Mouse (Mus musculus): ENCODE data around the gene Cysrt1.
"Not testable (repeated sequence)": the region's sequence is repeated elsewhere in the genome, so short reads cannot be mapped to it uniquely, and the experiment has no call there.

Gene Cysrt1

DNA sequence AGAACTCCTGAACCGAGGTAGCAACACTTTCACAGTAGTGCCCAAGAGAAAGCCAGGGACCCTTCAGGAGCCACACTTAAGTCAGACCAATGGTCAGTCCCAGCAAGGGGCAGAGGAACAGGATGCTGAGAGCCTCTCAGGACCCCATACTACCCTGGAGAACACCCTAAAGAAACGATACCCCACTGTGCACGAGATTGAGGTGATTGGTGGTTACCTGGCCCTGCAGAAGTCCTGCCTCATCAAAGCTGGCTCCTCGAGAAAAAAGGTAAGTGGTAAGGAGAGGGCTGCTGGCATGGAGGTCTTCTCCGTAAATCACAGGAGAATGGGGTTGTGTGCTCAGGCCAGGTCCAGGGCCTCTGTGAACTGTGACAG, 22.0 kb upstream of the Cysrt1 start:
- DNase-seq = peak; percentile 69

DNA sequence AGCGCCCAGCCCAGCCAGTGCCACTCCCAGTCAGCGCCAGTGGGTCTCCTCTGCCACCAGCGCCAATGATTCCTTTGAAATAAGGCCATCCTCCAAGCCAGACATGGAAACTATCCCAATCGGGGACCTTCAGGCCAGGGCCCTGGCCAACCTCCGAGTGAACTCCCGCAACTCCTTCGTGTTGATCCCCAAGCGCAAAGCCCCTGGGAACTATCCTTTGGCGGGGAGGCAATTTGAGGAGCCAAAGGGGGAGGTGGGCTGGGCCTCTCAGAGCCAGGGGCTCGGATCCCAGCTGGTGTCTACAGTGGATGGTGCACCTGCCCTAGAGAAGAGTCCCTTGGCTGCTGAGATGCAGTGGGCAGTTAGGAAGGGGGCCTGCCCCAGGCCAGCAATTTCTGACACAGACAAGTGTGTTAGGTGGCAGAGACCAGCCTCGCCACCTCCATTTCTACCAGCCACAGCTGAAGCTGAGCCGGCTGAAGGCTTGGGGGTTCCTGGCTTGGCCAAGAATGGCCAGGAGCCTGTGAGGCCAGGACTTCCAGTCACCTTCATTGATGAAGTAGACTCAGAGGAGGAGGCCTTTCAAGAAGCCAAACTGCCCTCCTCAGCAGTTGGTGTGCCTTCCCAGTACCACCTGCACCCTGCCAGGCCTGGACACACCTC, 21.5 kb upstream of the Cysrt1 start:
- DNase-seq = peak; percentile 76

GRCm38 (mm10) chr2:25262795-25263622, 20.8 kb upstream of the Cysrt1 start:
- peak; percentile 85 for DNase-seq

DNA sequence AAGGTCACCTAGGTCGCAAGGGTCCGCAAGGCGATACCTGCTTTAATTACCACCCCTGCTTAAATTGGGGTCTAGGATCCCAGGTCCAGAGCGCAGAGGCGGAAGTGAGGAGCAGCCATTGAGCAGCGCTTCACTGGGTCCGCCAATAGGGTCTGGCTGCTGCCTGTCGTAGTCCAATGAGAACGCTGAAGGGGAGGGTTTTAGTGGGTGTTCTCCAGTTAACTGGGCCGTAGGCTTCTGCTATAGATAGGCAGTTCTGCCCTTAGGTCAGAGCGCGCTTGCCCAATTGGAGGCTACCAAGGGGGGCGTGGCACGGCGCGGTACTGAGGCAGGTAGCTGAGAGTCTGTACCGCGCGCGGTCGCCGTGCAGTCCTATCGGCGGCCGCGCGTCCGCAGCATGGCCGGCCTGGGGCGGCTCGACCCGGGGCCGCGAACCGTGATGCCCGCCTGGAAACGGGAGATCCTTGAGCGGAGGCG, 20.1 kb upstream of the Cysrt1 start, which contains the start of gene Tprn:
Gene Tprn, plus strand, starts transcription at position 328 of the 477 bp plus-strand sequence.
- peak; percentile 98 for DNase-seq

GRCm38 (mm10) chr2:25261870-25262269, 19.6 kb upstream of the Cysrt1 start:
- no peak for DNase-seq

GRCm38 (mm10) chr2:25258887-25259286, 16.6 kb upstream of the Cysrt1 start:
- no peak for DNase-seq

- not testable (repeated sequence) for DNase-seq
Measured at GRCm38 (mm10) chr2:25257250-25257649, 15.0 kb upstream of the Cysrt1 start.

DNA sequence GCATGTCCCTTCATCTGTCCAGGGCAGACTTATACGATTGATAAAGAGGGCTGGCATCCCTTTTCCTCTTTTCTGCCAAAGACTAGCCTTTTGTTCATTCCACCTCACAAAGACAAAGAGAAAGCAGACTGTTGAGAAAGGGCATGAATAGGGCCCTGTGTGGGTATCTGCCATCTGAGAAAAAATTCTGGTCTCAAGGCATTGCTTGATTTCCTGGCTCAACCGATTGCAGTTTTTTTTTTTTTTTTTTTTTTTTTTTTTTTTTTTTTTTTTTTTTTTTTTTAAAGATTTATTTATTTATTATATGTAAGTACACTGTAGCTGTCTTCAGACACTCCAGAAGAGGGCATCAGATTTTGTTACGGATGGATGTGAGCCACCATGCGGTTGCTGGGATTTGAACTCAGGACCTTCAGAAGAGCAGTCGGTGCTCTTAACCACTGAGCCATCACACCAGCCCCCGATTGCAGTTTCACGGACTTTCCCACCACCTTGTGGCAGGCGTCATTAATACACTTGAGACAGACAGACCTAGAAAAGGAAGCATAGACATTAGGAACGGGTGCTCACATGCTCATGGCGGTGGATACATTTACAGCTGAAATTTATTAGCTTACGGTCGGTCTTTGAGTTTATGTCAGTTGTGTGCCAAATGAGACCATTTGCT, 14.3 kb upstream of the Cysrt1 start:
- not testable (repeated sequence) for DNase-seq

- peak; percentile 82 for DNase-seq
Measured at GRCm38 (mm10) chr2:25255284-25255779, 13.1 kb upstream of the Cysrt1 start, which contains the start of gene Tmem203. TSS of gene Tmem203 (plus strand) at chr2:25255439.

DNA sequence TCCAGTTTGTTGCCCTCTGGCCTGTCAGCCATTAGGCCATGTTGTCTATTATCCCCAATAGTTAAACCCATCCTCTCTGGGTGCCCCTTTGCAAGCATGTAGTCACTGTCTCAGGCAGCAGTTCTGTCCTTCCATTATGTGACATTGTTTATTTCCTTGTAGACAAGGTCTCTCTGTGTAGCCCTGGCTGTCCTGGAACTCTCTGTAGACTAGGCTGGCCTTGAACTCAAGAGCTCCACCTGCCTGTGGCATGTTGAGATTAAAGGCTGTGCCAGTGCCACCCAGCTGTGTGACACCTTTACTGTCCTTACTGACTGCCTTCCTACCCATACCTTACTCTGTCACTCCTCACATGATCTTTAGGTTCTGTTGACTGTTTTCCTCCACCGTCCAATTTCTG, 10.1 kb upstream of the Cysrt1 start:
- DNase-seq = no peak

- peak; percentile 77 for DNase-seq
Measured at GRCm38 (mm10) chr2:25246183-25247072, 4.2 kb upstream of the Cysrt1 start, which contains the start of gene AL732309.1. TSS of gene AL732309.1 (minus strand) at chr2:25246863.

GRCm38 (mm10) chr2:25244144-25244543, 1.9 kb upstream of the Cysrt1 start:
- no peak for DNase-seq

DNA sequence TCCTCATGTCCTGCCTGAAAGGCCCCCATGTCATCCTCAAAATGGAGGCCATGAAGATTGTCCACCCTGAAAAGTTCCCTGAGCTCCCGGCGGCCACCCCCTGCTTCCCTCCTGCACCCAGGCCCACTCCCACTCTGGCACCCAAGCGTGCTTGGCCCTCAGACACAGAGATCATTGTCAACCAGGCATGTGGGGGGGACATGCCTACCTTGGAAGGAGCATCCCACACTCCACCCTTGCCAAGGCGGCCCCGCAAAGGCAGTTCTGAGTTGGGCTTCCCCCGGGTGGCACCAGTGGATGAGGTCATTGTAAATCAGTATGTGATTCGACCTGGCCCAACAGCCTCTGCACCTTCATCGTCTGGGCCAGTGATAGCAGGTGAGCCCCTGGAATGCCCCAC, 1.1 kb upstream of the Cysrt1 start:
- peak; percentile 64 for DNase-seq

- peak; percentile 50 for DNase-seq
Measured at GRCm38 (mm10) chr2:25241438-25241775, 845 bp downstream of the Cysrt1 start.

GRCm38 (mm10) chr2:25240723-25241437, 1.4 kb downstream of the Cysrt1 start:
- DNase-seq = peak; percentile 78

DNA sequence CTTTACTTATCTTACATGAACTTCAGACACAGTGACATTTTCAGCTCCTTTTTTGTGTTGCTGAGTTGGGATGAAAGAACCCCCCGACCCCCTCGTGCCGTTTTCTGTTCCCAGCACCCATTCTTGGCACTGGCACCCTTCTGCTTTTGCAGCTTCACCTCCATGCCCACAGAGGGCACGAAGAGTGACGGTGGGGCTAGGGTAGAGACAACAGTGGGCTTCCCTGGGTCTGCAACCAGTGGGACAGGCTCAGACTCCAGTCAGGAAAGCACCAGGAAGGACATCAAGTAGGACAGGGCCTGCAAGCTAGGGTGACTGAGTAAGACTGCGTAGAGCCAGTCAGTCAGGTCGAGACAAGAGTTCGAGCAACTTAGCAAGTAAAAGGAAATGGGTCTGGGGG, 1.9 kb downstream of the Cysrt1 start:
- DNase-seq = peak; percentile 54

- peak; percentile 56 for DNase-seq
Measured at GRCm38 (mm10) chr2:25239766-25240165, 2.5 kb downstream of the Cysrt1 start.

GRCm38 (mm10) chr2:25238106-25238505, 4.1 kb downstream of the Cysrt1 start:
- DNase-seq = no peak

DNA sequence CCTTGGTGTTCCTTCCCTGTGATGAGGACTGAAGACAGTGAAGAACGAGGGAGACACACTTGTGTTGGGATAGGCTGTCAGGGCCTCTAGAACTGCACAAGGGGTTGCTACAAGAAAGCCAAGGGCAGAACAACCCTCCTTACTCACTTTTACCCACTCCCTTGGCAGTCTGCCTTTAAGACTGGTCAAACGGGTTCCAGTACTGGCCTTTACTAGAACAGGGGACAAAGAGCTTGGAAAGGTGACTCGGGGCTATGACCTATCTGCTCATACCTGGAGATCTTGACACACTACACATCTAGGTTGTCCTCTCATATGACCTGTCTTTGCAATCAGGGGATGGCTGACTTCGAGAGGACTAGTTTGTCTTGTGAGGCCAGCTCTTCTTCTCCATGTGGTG, 4.7 kb downstream of the Cysrt1 start:
- no peak for DNase-seq

GRCm38 (mm10) chr2:25236614-25237013, 5.6 kb downstream of the Cysrt1 start, which contains the start of gene Rnf224:
TSS of gene Rnf224 (minus strand) at chr2:25236787.
- no peak for DNase-seq

- no peak for DNase-seq
Measured at GRCm38 (mm10) chr2:25234551-25235220, 7.6 kb downstream of the Cysrt1 start.

Data from cerebellum, adult 11-12 months (tissue).